Mouse (Mus musculus): Measurements from ENCODE around the gene Dtx3. TPM values are rescaled to one million over a fixed set of nuclear protein-coding genes. Genes with fewer than 3 reads are reported as not detected.

The Dtx3 gene
- total RNA-seq, 1 experiment: 29.5 TPM

DNA sequence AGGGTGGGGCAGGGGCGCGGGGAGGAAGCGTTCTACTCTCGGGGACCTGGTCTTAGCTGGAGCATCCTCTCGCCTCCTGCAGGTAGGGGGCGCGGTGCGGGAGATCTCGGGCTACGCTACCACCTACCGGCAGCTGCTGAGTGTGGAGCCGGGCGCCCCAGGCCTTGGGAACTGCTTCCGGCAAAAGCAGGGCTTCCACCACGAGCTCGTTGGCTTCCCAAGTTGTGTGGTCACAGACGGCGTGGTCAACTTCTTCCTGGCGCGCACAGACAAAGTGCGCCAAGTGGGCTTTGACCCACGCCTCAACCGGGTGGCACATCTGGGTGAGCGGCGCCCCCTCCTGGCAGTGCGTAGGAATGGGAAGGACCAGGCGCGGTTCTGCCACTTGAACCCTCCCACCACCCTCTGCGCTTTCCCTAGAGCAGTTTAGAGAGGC lies 24.7 kb downstream of the Dtx3 start:
- H3K4me3 ChIP-seq (ENCODE audit: insufficient read depth in 1 of 2, low read depth in 1 of 2, low read length in 2 of 2, poor library complexity in 1 of 2, severe bottlenecking in 1 of 2): peak overlapping the region; percentile 78 to 83
- H3K9me3 ChIP-seq (ENCODE audit: control insufficient read depth, insufficient read depth, low read depth, low read length): no peaks in the 10 kb centered on the region
- DNase-seq (ENCODE audit: low read depth, low spot score): peak; percentile 79
- H3K4me1 ChIP-seq (ENCODE audit: control insufficient read depth in 2 of 2, insufficient read depth in 2 of 2, low read length in 2 of 2, poor library complexity in 1 of 2): peaks cover 3 to 8% of the 10 kb centered on the region in 2 experiments; a peak in 2 of 4 replicates
- TF ChIP-seq ZNF384 (IDR thresholded peaks at IDR 0.05; ENCODE audit: low read depth, low read length): no peak
- no peak for TF ChIP-seq MAFK (IDR thresholded peaks at IDR 0.05; ENCODE audit: insufficient read depth, low read depth, low read length)
- peak; percentile 5; the same call in 1 of the 2 replicates for TF ChIP-seq ZC3H11A (IDR thresholded peaks at IDR 0.05; ENCODE audit: borderline replicate concordance, low read depth, low read length)
- TF ChIP-seq HCFC1 (IDR thresholded peaks at IDR 0.05; ENCODE audit: borderline replicate concordance, insufficient read depth, low read length): no peak
- no peaks in the 10 kb centered on the region for H3K36me3 ChIP-seq (ENCODE audit: control insufficient read depth, insufficient read depth, low read length, poor library complexity, severe bottlenecking)
- in situ Hi-C loops (cut with MboI; ENCODE audit: low sequenced_read_pairs in 2 of 2, unreplicated experiment in 2 of 2): no loop called here
- H3K9ac ChIP-seq (ENCODE audit: insufficient read depth, low read depth, low read length, poor library complexity, severe bottlenecking): peak overlapping the region; percentile 77
- no peak overlapping the region for H3K27ac ChIP-seq (ENCODE audit: insufficient read depth, low read depth, low read length, poor library complexity, severe bottlenecking)

GRCm38 (mm10) chr10:127170002-127170401 lies 25.5 kb downstream of the Dtx3 start:
- peak; percentile 48 for DNase-seq (ENCODE audit: low read depth, low spot score)

DNA sequence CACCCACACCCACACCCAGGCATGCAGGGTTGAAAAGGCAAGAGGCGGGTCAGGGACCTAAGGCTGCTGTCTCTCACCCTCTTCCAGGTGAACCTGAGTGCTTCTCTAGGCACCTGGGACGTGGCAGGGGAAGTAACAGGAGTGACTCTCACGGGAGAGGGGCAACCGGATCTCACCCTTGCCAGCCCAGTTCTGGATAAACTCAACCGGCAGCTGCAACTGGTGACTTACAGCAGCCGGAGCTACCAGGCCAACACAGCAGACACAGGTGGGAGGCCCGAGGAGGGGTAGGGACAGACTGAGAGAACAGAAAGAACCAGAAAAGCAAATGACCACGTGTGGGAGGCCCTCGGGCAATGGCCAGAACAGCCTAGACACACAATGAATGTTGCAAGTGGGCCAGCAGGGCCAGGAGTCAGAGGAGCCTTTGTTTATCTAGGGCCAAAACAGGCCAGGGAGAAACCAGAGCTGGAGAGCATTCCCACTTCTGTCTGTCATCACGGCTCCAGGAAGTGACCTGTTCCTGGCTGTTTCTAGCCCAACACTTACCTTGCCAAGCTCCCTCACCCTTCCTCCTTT lies 27.8 kb downstream of the Dtx3 start:
- H3K4me1 ChIP-seq (ENCODE audit: control insufficient read depth in 2 of 2, insufficient read depth in 2 of 2, low read length in 2 of 2, poor library complexity in 1 of 2): peaks cover 5 to 10% of the 10 kb centered on the region in 2 experiments; a peak in 2 of 4 replicates
- no peak overlapping the region for H3K4me3 ChIP-seq (ENCODE audit: insufficient read depth in 1 of 2, low read depth in 1 of 2, low read length in 2 of 2, poor library complexity in 1 of 2, severe bottlenecking in 1 of 2)
- H3K9ac ChIP-seq (ENCODE audit: insufficient read depth, low read depth, low read length, poor library complexity, severe bottlenecking): no peak overlapping the region
- no peaks in the 10 kb centered on the region for H3K9me3 ChIP-seq (ENCODE audit: control insufficient read depth, insufficient read depth, low read depth, low read length)
- in situ Hi-C loops (cut with MboI; ENCODE audit: low sequenced_read_pairs in 2 of 2, unreplicated experiment in 2 of 2): no loop called here
- no peak for TF ChIP-seq CHD2 (IDR thresholded peaks at IDR 0.05; ENCODE audit: low read depth, low read length)
- no peak for TF ChIP-seq HCFC1 (IDR thresholded peaks at IDR 0.05; ENCODE audit: borderline replicate concordance, insufficient read depth, low read length)
- no peak for TF ChIP-seq ZNF384 (IDR thresholded peaks at IDR 0.05; ENCODE audit: low read depth, low read length)
- TF ChIP-seq MAFK (IDR thresholded peaks at IDR 0.05; ENCODE audit: insufficient read depth, low read depth, low read length): no peak
- TF ChIP-seq ZC3H11A (IDR thresholded peaks at IDR 0.05; ENCODE audit: borderline replicate concordance, low read depth, low read length): no peak
- H3K36me3 ChIP-seq (ENCODE audit: control insufficient read depth, insufficient read depth, low read length, poor library complexity, severe bottlenecking): no peaks in the 10 kb centered on the region
- H3K27ac ChIP-seq (ENCODE audit: insufficient read depth, low read depth, low read length, poor library complexity, severe bottlenecking): no peak overlapping the region
- no peak for DNase-seq (ENCODE audit: low read depth, low spot score)

More at GRCm38 (mm10) chr10:127170002-127170401, 25.5 kb downstream of the Dtx3 start:
- Histone ChIP-seq H3K9me3 (ENCODE audit: control insufficient read depth, insufficient read depth, low read depth, low read length) (no peaks in the 10 kb centered on the region), H3K36me3 (ENCODE audit: control insufficient read depth, insufficient read depth, low read length, poor library complexity, severe bottlenecking) (no peaks in the 10 kb centered on the region), H3K4me1 (ENCODE audit: control insufficient read depth in 2 of 2, insufficient read depth in 2 of 2, low read length in 2 of 2, poor library complexity in 1 of 2) (peaks cover 3 to 8% of the 10 kb centered on the region in 2 experiments; a peak in 2 of 4 replicates), H3K4me3 (ENCODE audit: insufficient read depth in 1 of 2, low read depth in 1 of 2, low read length in 2 of 2, poor library complexity in 1 of 2, severe bottlenecking in 1 of 2) (peak overlapping the region; percentile 78 to 83), H3K9ac (ENCODE audit: insufficient read depth, low read depth, low read length, poor library complexity, severe bottlenecking) (peak overlapping the region; percentile 65), H3K27ac (ENCODE audit: insufficient read depth, low read depth, low read length, poor library complexity, severe bottlenecking) (no peak overlapping the region)
- in situ Hi-C loops (cut with MboI; ENCODE audit: low sequenced_read_pairs in 2 of 2, unreplicated experiment in 2 of 2): no loop called here
- TF ChIP-seq MAFK (IDR thresholded peaks at IDR 0.05; ENCODE audit: insufficient read depth, low read depth, low read length) (no peak), ZNF384 (IDR thresholded peaks at IDR 0.05; ENCODE audit: low read depth, low read length) (no peak), CHD2 (IDR thresholded peaks at IDR 0.05; ENCODE audit: low read depth, low read length) (no peak), ZC3H11A (IDR thresholded peaks at IDR 0.05; ENCODE audit: borderline replicate concordance, low read depth, low read length) (no peak), HCFC1 (IDR thresholded peaks at IDR 0.05; ENCODE audit: borderline replicate concordance, insufficient read depth, low read length) (no peak)

DNA sequence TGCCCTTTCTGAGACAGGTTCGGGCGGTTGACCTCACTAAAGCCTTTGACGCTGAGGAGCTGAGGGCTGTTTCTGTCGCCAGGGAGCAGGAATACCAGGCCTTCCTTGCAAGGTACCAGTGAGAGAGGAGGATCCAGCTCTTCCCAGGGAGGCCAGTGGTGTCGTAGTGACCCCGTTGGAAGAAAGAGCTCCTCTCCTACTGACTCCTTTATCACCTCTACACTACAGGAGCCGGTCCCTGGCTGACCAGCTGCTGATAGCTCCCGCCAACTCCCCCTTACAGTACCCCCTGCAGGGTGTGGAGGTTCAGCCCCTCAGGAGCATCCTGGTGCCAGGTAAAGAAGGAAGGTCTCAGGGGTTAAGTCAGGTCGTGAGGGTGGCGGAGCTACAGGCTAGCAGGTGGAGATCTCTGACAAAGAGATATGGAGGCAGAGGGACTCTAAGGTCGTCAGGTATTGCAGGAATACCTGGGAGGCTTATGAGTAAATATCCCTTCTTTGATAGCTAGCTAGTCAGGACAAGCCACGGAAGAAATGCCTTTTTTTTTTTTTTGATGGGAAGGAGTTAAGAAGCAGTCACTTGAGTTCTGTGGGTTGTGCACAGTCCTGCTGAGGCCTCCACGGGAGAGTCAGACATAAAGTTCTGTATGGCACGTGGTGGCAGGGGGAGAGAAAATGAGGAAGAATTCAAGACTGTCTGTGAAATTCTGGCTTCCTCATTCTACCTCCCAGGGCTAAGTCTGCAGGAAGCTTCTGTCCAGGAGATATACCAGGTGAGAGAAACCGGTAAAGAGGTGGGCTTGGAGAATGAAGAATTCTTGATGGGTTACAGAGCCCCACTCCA lies 28.5 kb downstream of the Dtx3 start:
- peaks cover 5 to 10% of the 10 kb centered on the region in 2 experiments; a peak in 2 of 4 replicates for H3K4me1 ChIP-seq (ENCODE audit: control insufficient read depth in 2 of 2, insufficient read depth in 2 of 2, low read length in 2 of 2, poor library complexity in 1 of 2)
- H3K4me3 ChIP-seq (ENCODE audit: insufficient read depth in 1 of 2, low read depth in 1 of 2, low read length in 2 of 2, poor library complexity in 1 of 2, severe bottlenecking in 1 of 2): no peak overlapping the region
- TF ChIP-seq CHD2 (IDR thresholded peaks at IDR 0.05; ENCODE audit: low read depth, low read length) (no peak), ZC3H11A (IDR thresholded peaks at IDR 0.05; ENCODE audit: borderline replicate concordance, low read depth, low read length) (no peak), MAFK (IDR thresholded peaks at IDR 0.05; ENCODE audit: insufficient read depth, low read depth, low read length) (no peak), ZNF384 (IDR thresholded peaks at IDR 0.05; ENCODE audit: low read depth, low read length) (no peak), HCFC1 (IDR thresholded peaks at IDR 0.05; ENCODE audit: borderline replicate concordance, insufficient read depth, low read length) (no peak)
- no peaks in the 10 kb centered on the region for H3K9me3 ChIP-seq (ENCODE audit: control insufficient read depth, insufficient read depth, low read depth, low read length)
- H3K27ac ChIP-seq (ENCODE audit: insufficient read depth, low read depth, low read length, poor library complexity, severe bottlenecking): no peak overlapping the region
- no peak for DNase-seq (ENCODE audit: low read depth, low spot score)
- no peaks in the 10 kb centered on the region for H3K36me3 ChIP-seq (ENCODE audit: control insufficient read depth, insufficient read depth, low read length, poor library complexity, severe bottlenecking)
- in situ Hi-C loops (cut with MboI; ENCODE audit: low sequenced_read_pairs in 2 of 2, unreplicated experiment in 2 of 2): no loop called here
- no peak overlapping the region for H3K9ac ChIP-seq (ENCODE audit: insufficient read depth, low read depth, low read length, poor library complexity, severe bottlenecking)

Data from ES-E14 (cell line).